In genomic region chr7:80260625-80261371, GRCm38 (mm10) we compare ENCODE assay signal across 8 mouse cellular contexts. TPM values are rescaled to one million over a fixed set of nuclear protein-coding genes. Genes with fewer than 3 reads are reported as not detected.
DNase-seq lines count a peak whose midpoint lies in the region; ATAC-seq and TF ChIP-seq lines count a peak whose summit lies in the region.

Gene Ngrn, plus strand, starts transcription at chr7:80261215.

- no peaks in the 10 kb centered on the region for H3K27me3 ChIP-seq in ES-Bruce4 (ENCODE audit: control insufficient read depth, insufficient read depth, low read length, poor library complexity, severe bottlenecking)
- H3K27me3 ChIP-seq in forebrain, embryonic 12.5 days, result peaks cover 36% of the 10 kb centered on the region
- peaks cover 25% of the 10 kb centered on the region for H3K27me3 ChIP-seq in heart, embryonic 16.5 days (ENCODE audit: control insufficient read depth, insufficient read depth, low read length)
- no peaks in the 10 kb centered on the region for H3K27me3 ChIP-seq in liver, embryonic 14.5 days (ENCODE audit: control insufficient read depth, insufficient read depth, low read length)
- H3K27me3 ChIP-seq in stomach, embryonic 16.5 days (ENCODE audit: control insufficient read depth, insufficient read depth, low read length), result no peaks in the 10 kb centered on the region; the same call in 1 of the 2 replicates

- H3K4me3 ChIP-seq in ES-Bruce4 (ENCODE audit: low read depth, low read length), result peak within 1 kb of the TSS; percentile 92
- H3K4me3 ChIP-seq in forebrain, embryonic 12.5 days (replicated peaks), result peak within 1 kb of the TSS; percentile 86
- H3K4me3 ChIP-seq in heart, embryonic 16.5 days (ENCODE audit: low read length), result peak within 1 kb of the TSS; percentile 81
- peak within 1 kb of the TSS; percentile 88 to 91 for H3K4me3 ChIP-seq in liver, embryonic 14.5 days (ENCODE audit: insufficient read depth in 1 of 2, low read depth in 2 of 2, low read length in 2 of 2)
- H3K4me3 ChIP-seq in stomach, embryonic 16.5 days (replicated peaks; ENCODE audit: low read length), result peak within 1 kb of the TSS; percentile 74

- H3K36me3 ChIP-seq in ES-Bruce4 (ENCODE audit: control insufficient read depth, insufficient read depth, low read length, poor library complexity, severe bottlenecking), result peaks cover 25% of the 10 kb centered on the region
- H3K36me3 ChIP-seq in forebrain, embryonic 12.5 days (replicated peaks), result peaks cover 25% of the 10 kb centered on the region
- H3K36me3 ChIP-seq in heart, embryonic 16.5 days (ENCODE audit: control insufficient read depth, insufficient read depth), result peaks cover 14% of the 10 kb centered on the region
- H3K36me3 ChIP-seq in liver, embryonic 14.5 days (replicated peaks; ENCODE audit: control insufficient read depth, insufficient read depth, low read depth), result peaks cover 24% of the 10 kb centered on the region
- H3K36me3 ChIP-seq in stomach, embryonic 16.5 days (ENCODE audit: control insufficient read depth, insufficient read depth, low read length), result peaks cover 10% of the 10 kb centered on the region; the same call in 1 of the 2 replicates

- DNase-seq in c-Kit-positive CD71-positive TER-119-positive erythroid progenitor cells, embryonic 14.5 days (ENCODE audit: low spot score), result peak; percentile 82
- peak; percentile 94 for DNase-seq in kidney, postnatal 36 days
- peak; percentile 79 to 81 (median 79) for DNase-seq in liver, embryonic 14.5 days (ENCODE audit: low read depth in 3 of 3, low spot score in 3 of 3)
- DNase-seq in neural tube, embryonic 10.5 days (ENCODE audit: extremely low spot score, low spot score), result peak; percentile 87

- peak within 1 kb of the TSS; percentile 66 for H3K27ac ChIP-seq in ES-Bruce4 (ENCODE audit: insufficient read depth, low read length)
- H3K27ac ChIP-seq in forebrain, embryonic 12.5 days, result peak within 1 kb of the TSS; percentile 75
- H3K27ac ChIP-seq in heart, embryonic 16.5 days (ENCODE audit: low read length), result peak within 1 kb of the TSS; percentile 67
- H3K27ac ChIP-seq in liver, embryonic 14.5 days, result peak within 1 kb of the TSS; percentile 68
- peak within 1 kb of the TSS; percentile 80 for H3K27ac ChIP-seq in stomach, embryonic 16.5 days (ENCODE audit: low read length)

- no peak for TF ChIP-seq CTCF in ES-Bruce4 (IDR thresholded peaks at IDR 0.05; ENCODE audit: low read depth, low read length)
- TF ChIP-seq CTCF in liver, embryonic 14.5 days (IDR thresholded peaks at IDR 0.05; ENCODE audit: low read depth), result peak; percentile 59

- peak within 1 kb of the TSS; percentile 94 for H3K4me2 ChIP-seq in forebrain, embryonic 12.5 days
- H3K4me2 ChIP-seq in heart, embryonic 16.5 days (ENCODE audit: low read depth, low read length), result peak within 1 kb of the TSS; percentile 81
- H3K4me2 ChIP-seq in liver, embryonic 14.5 days (ENCODE audit: low read depth), result peak within 1 kb of the TSS; percentile 87
- peak within 1 kb of the TSS; percentile 86 for H3K4me2 ChIP-seq in stomach, embryonic 16.5 days (ENCODE audit: low read depth, low read length)

- H3K9ac ChIP-seq in ES-Bruce4 (ENCODE audit: low read depth, poor library complexity, severe bottlenecking), result peak within 1 kb of the TSS; percentile 82
- peak within 1 kb of the TSS; percentile 80 for H3K9ac ChIP-seq in forebrain, embryonic 12.5 days
- peak within 1 kb of the TSS; percentile 86 for H3K9ac ChIP-seq in heart, embryonic 16.5 days (ENCODE audit: low read length)
- peak within 1 kb of the TSS; percentile 85 for H3K9ac ChIP-seq in liver, embryonic 14.5 days (replicated peaks)
- peak within 1 kb of the TSS; percentile 86 for H3K9ac ChIP-seq in stomach, embryonic 16.5 days (ENCODE audit: low read length)

- ATAC-seq in forebrain, embryonic 12.5 days (ENCODE audit: low FRiP score), result peak; percentile 88
- peak; percentile 83 for ATAC-seq in heart, embryonic 16.5 days (replicated peaks; ENCODE audit: extremely low read depth, insufficient read depth, low FRiP score)
- ATAC-seq in liver, embryonic 14.5 days (ENCODE audit: insufficient read depth), result peak; percentile 86
- peak; percentile 90 for ATAC-seq in stomach, embryonic 16.5 days (ENCODE audit: insufficient read depth, low FRiP score)

- peaks cover 2% of the 10 kb centered on the region for H3K4me1 ChIP-seq in ES-Bruce4 (ENCODE audit: control insufficient read depth, insufficient read depth, low read length)
- peaks cover 9% of the 10 kb centered on the region for H3K4me1 ChIP-seq in forebrain, embryonic 12.5 days
- H3K4me1 ChIP-seq in heart, embryonic 16.5 days (ENCODE audit: control insufficient read depth, insufficient read depth, low read length), result peaks cover 10% of the 10 kb centered on the region
- H3K4me1 ChIP-seq in liver, embryonic 14.5 days (replicated peaks; ENCODE audit: control insufficient read depth in 2 of 2, insufficient read depth in 2 of 2, low read length in 1 of 2), result peaks cover 7 to 9% of the 10 kb centered on the region in 2 experiments
- H3K4me1 ChIP-seq in stomach, embryonic 16.5 days (ENCODE audit: control insufficient read depth, insufficient read depth, low read length), result peaks cover 10% of the 10 kb centered on the region

- peak; percentile 62 for TF ChIP-seq POLR2A in ES-Bruce4 (IDR thresholded peaks at IDR 0.05; ENCODE audit: insufficient read depth, low read length)

- H3K9me3 ChIP-seq in ES-Bruce4 (replicated peaks; ENCODE audit: control insufficient read depth, insufficient read depth, low read length, poor library complexity, severe bottlenecking), result no peaks in the 10 kb centered on the region
- no peaks in the 10 kb centered on the region for H3K9me3 ChIP-seq in forebrain, embryonic 12.5 days
- H3K9me3 ChIP-seq in heart, embryonic 16.5 days (replicated peaks; ENCODE audit: control insufficient read depth, low read length), result no peaks in the 10 kb centered on the region
- no peaks in the 10 kb centered on the region for H3K9me3 ChIP-seq in liver, embryonic 14.5 days (ENCODE audit: control insufficient read depth, low read length)
- H3K9me3 ChIP-seq in stomach, embryonic 16.5 days (replicated peaks; ENCODE audit: control insufficient read depth, low read length), result no peaks in the 10 kb centered on the region

- whole genome bisulfite sequencing in forebrain, embryonic 12.5 days, result 27% methylated on average over 40 of the region's 40 CpGs
- WGBS in heart, embryonic 16.5 days, result 25% methylated on average over 40 of the region's 40 CpGs
- WGBS in liver, embryonic 14.5 days (ENCODE audit: insufficient replicate concordance), result 25% methylated on average over 40 of the region's 40 CpGs
- 24% methylated on average over 40 of the region's 40 CpGs for WGBS in stomach, embryonic 16.5 days

- no peak for TF ChIP-seq EP300 in ES-Bruce4 (IDR thresholded peaks at IDR 0.05; ENCODE audit: insufficient read depth, low read depth, low read length)
- peak; percentile 23; the same call in 1 of the 2 replicates for TF ChIP-seq EP300 in liver, embryonic 14.5 days (IDR thresholded peaks at IDR 0.05; ENCODE audit: low read depth)

RNA-seq across cellular contexts. Expression of gene Ngrn, which starts in this region (rescaled TPM):
- polyA plus RNA-seq in ES-Bruce4 (2011; ENCODE audit: insufficient read depth, insufficient read length, low read depth, missing spikeins), result 29.1 and 32.5 TPM in 2 replicates
- polyA plus RNA-seq in forebrain, embryonic 12.5 days (2016; fragmentation: Nextera tagmentation; extraction: Ambion mirVana), result 56.8 TPM in 2 replicates
- 39.8 and 45.0 TPM in 2 replicates for polyA plus RNA-seq in heart, embryonic 16.5 days (2015; fragmentation: Nextera tagmentation; extraction: Ambion mirVana)
- 14.2 and 21.4 TPM in 2 replicates for polyA plus RNA-seq in liver, embryonic 14.5 days (2012; rRNA removed)
- 26.7 and 28.3 TPM in 2 replicates for polyA plus RNA-seq in liver, embryonic 14.5 days (2014; fragmentation: Nextera tagmentation; extraction: Ambion mirVana)
- polyA plus RNA-seq in stomach, embryonic 16.5 days (2015; fragmentation: Nextera tagmentation; extraction: Ambion mirVana), result 52.2 and 53.3 TPM in 2 replicates

Comparison
In these comparisons a context has a peak if more than half of its experiments do, and no peak if none do; other contexts are left out.
1. Peak in every context shown above with its lines: DNase-seq, ATAC-seq, H3K4me3 ChIP-seq and H3K27ac ChIP-seq.